Mouse (Mus musculus): ENCODE results near the gene Nprl2. TPM values are rescaled to one million over a fixed set of nuclear protein-coding genes. Genes with fewer than 3 reads are reported as not detected.

The Nprl2 gene
- total and polyA plus RNA-seq, 3 experiments = 23.2 to 30.2 TPM; not detected in 1

DNA sequence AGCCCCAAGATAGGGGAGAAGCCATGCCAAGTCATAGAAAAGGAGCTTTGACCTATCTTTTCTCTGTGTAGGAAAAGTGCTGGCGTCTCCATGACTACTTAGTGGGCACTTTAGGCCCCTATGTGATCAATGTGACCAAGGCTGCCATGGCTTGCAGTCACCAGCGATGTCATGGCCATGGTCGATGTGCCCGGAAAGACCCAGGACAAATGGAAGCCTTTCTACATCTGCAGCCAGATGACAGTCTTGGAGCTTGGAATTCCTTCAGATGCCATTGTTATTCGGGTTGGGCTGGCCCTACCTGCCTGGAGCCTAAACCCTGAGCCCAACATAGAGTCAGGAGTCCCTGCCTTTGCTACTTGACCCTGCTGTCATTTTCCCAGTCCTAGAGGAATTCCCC lies 44.5 kb downstream of the Nprl2 start:
- Histone ChIP-seq H3K27ac (ENCODE audit: control insufficient read depth, low read depth, low read length) (peak overlapping the region; percentile 94), H3K27me3 (ENCODE audit: control insufficient read depth in 1 of 2, insufficient read depth in 2 of 2, low read length in 2 of 2) (no peaks in the 10 kb centered on the region), H3K4me1 (ENCODE audit: control insufficient read depth in 1 of 2, insufficient read depth in 2 of 2, low read length in 2 of 2) (peaks cover 16 to 37% of the 10 kb centered on the region in 2 experiments; a peak in 3 of 4 replicates), H3K79me2 (ENCODE audit: control insufficient read depth, insufficient read depth, low read length, poor library complexity) (peaks cover 54% of the 10 kb centered on the region), H3K4me3 (ENCODE audit: control insufficient read depth in 1 of 2, insufficient read depth in 1 of 2, low read depth in 2 of 2, low read length in 2 of 2) (peak overlapping the region in 1 of 2 experiments; percentile 10; a peak in 2 of 4 replicates), H3K36me3 (ENCODE audit: control insufficient read depth in 1 of 2, insufficient read depth in 2 of 2, low read length in 2 of 2) (peaks cover 4 to 35% of the 10 kb centered on the region in 2 experiments; a peak in 3 of 4 replicates), H3K9me3 (replicated peaks; ENCODE audit: insufficient read depth, low read length) (no peaks in the 10 kb centered on the region), H3K9ac (ENCODE audit: control insufficient read depth, low read depth, low read length, poor library complexity, severe bottlenecking) (peak overlapping the region; percentile 49)
- TF ChIP-seq USF2 (IDR thresholded peaks at IDR 0.05; ENCODE audit: borderline replicate concordance in 1 of 2, insufficient read depth in 1 of 2, low read depth in 1 of 2, low read length in 2 of 2) = no peak
- no peak for TF ChIP-seq UBTF (IDR thresholded peaks at IDR 0.05; ENCODE audit: borderline replicate concordance, insufficient read depth, low read depth, low read length)
- no peak for TF ChIP-seq MEF2A (IDR thresholded peaks at IDR 0.05; ENCODE audit: extremely low read depth, insufficient replicate concordance, low read depth, low read length, poor library complexity, severe bottlenecking)
- TF ChIP-seq CHD1 (IDR thresholded peaks at IDR 0.05; ENCODE audit: low read depth, low read length) = no peak
- DNase-seq (ENCODE audit: low read depth, low spot score) = peak; percentile 29

DNA sequence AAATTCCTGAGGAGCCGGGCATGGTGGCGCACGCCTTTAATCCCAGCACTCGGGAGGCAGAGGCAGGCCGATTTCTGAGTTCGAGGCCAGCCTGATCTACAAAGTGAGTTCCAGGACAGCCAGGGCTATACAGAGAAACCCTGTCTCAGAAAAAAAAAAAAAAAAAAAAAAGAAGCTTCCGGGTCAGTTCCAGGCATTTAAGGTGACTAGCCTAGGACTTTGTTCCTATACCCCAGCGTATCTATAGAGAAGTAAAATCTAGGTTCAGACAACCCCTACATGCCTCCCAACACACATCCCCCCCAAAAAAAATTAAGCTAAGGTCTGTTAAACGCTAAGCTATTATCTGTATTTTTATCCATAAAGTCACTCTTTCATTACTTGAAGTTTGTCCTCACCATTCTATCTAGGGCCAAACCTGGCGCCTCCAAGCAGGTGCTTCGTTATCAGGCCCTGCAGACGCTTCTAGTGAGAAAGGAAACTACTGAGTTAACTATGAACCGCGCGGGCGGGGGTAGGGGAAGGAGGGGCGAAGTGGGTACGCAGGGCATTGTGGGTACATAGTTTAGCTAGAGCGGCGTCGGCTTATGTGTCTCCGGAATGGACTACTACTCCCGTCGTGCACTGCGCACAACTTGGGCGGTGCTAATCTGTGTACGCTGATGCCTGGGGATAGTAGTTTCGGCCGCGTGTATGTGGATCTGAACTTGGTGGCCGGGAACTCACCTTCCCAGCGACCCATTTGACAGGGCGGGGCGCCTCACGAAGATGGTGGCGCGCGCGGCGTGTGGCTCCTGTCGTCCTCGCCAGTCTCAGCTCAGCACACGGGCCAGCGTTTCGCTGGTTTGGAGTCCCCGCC lies 45.2 kb downstream of the Nprl2 start, which contains the start of gene Ifrd2:
Gene Ifrd2, plus strand, starts transcription at position 669 of the 859 bp plus-strand sequence.
- Histone ChIP-seq H3K9ac (ENCODE audit: control insufficient read depth, low read depth, low read length, poor library complexity, severe bottlenecking) (peak within 1 kb of the TSS; percentile 99), H3K36me3 (ENCODE audit: control insufficient read depth in 1 of 2, insufficient read depth in 2 of 2, low read length in 2 of 2) (peaks cover 4 to 29% of the 10 kb centered on the region in 2 experiments; a peak in 3 of 4 replicates), H3K27ac (ENCODE audit: control insufficient read depth, low read depth, low read length) (peak within 1 kb of the TSS; percentile 99), H3K79me2 (ENCODE audit: control insufficient read depth, insufficient read depth, low read length, poor library complexity) (peaks cover 47% of the 10 kb centered on the region), H3K4me1 (ENCODE audit: control insufficient read depth in 1 of 2, insufficient read depth in 2 of 2, low read length in 2 of 2) (peaks cover 16 to 31% of the 10 kb centered on the region in 2 experiments; a peak in 3 of 4 replicates), H3K9me3 (replicated peaks; ENCODE audit: insufficient read depth, low read length) (no peaks in the 10 kb centered on the region), H3K4me3 (ENCODE audit: control insufficient read depth in 1 of 2, insufficient read depth in 1 of 2, low read depth in 2 of 2, low read length in 2 of 2) (peak within 1 kb of the TSS; percentile 55 to 86), H3K27me3 (ENCODE audit: control insufficient read depth in 1 of 2, insufficient read depth in 2 of 2, low read length in 2 of 2) (no peaks in the 10 kb centered on the region)
- peak; percentile 99 for DNase-seq (ENCODE audit: low read depth, low spot score)
- no peak for TF ChIP-seq JUND (IDR thresholded peaks at IDR 0.05; ENCODE audit: low read depth, low read length)
- TF ChIP-seq BHLHE40 (IDR thresholded peaks at IDR 0.05; ENCODE audit: borderline replicate concordance, low read depth, low read length) = peak; percentile 70
- no peak; the same call in 1 of the 2 replicates for TF ChIP-seq ELF1 (IDR thresholded peaks at IDR 0.05; ENCODE audit: low read depth, low read length)
- TF ChIP-seq HCFC1 (IDR thresholded peaks at IDR 0.05; ENCODE audit: low read depth, low read length) = peak; percentile 97
- no peak for TF ChIP-seq ZC3H11A (IDR thresholded peaks at IDR 0.05; ENCODE audit: low read depth, low read length)
- no peak for TF ChIP-seq ZKSCAN1 (IDR thresholded peaks at IDR 0.05; ENCODE audit: low read depth, low read length)
- no peak for TF ChIP-seq MAX (IDR thresholded peaks at IDR 0.05; ENCODE audit: low read length)
- 0 out of 6 replicates have a peak, but pooled peaks of 1 of the 3 experiments have one; percentile 12 for TF ChIP-seq CTCF (IDR thresholded peaks at IDR 0.05 in 2 of 3, conservative IDR thresholded peaks at IDR 0.05 in 1 of 3; ENCODE audit: control insufficient read depth in 1 of 3, insufficient read depth in 1 of 3, low read depth in 2 of 3, low read length in 3 of 3, poor library complexity in 1 of 3, severe bottlenecking in 1 of 3)
- peak; percentile 83; the same call in 1 of the 2 replicates for TF ChIP-seq POLR2AphosphoS5 (IDR thresholded peaks at IDR 0.05; ENCODE audit: borderline replicate concordance, low read depth, low read length)
- peak; percentile 90 for TF ChIP-seq TBP (IDR thresholded peaks at IDR 0.05; ENCODE audit: low read depth, low read length)
- TF ChIP-seq USF1 (IDR thresholded peaks at IDR 0.05; ENCODE audit: low read depth, low read length) = no peak
- no peak; the same call in 1 of the 2 replicates for TF ChIP-seq ZMIZ1 (IDR thresholded peaks at IDR 0.05; ENCODE audit: low read depth, low read length)
- peak; percentile 86 to 95 for TF ChIP-seq EP300 (IDR thresholded peaks at IDR 0.05; ENCODE audit: low read depth in 1 of 2, low read length in 2 of 2)
- peak; percentile 95 for TF ChIP-seq ETS1 (IDR thresholded peaks at IDR 0.05; ENCODE audit: low read depth, low read length)
- TF ChIP-seq USF2 (IDR thresholded peaks at IDR 0.05; ENCODE audit: borderline replicate concordance in 1 of 2, insufficient read depth in 1 of 2, low read depth in 1 of 2, low read length in 2 of 2) = no peak
- peak; percentile 58; the same call in 1 of the 2 replicates for TF ChIP-seq NRF1 (IDR thresholded peaks at IDR 0.05; ENCODE audit: insufficient read depth, low read depth, low read length, poor library complexity, severe bottlenecking)
- TF ChIP-seq MAFK (IDR thresholded peaks at IDR 0.05; ENCODE audit: borderline replicate concordance, low read depth, low read length) = no peak
- no peak for TF ChIP-seq RAD21 (IDR thresholded peaks at IDR 0.05; ENCODE audit: low read depth, low read length)
- peak; percentile 40; the same call in 1 of the 2 replicates for TF ChIP-seq RCOR1 (IDR thresholded peaks at IDR 0.05; ENCODE audit: low read depth, low read length)
- no peak for TF ChIP-seq CHD1 (IDR thresholded peaks at IDR 0.05; ENCODE audit: low read depth, low read length)
- no peak for TF ChIP-seq E2F4 (IDR thresholded peaks at IDR 0.05; ENCODE audit: borderline replicate concordance, low read depth, low read length)
- TF ChIP-seq MAZ (IDR thresholded peaks at IDR 0.05; ENCODE audit: low read depth, low read length) = peak; percentile 99
- TF ChIP-seq GATA1 (IDR thresholded peaks at IDR 0.05; ENCODE audit: low read depth, low read length) = peak; percentile 95
- TF ChIP-seq TCF12 (IDR thresholded peaks at IDR 0.05; ENCODE audit: low read depth, low read length) = peak; percentile 98

Data from MEL (cell line).